Mouse (Mus musculus) right cerebral cortex, postnatal 25 days (tissue): ENCODE data around the gene Unc93b1.
"Not testable (repeated sequence)": the region's sequence is repeated elsewhere in the genome, so short reads cannot be mapped to it uniquely, and the experiment has no call there.

ENCODE experiments used
- DNase-seq: peaks from one replicate; pipeline ENCODE4 v3.0.0; 2022

Unc93b1 gene

GRCm38 (mm10) chr19:3948546-3948945 is 13.6 kb downstream of the Unc93b1 start:
- no peak for DNase-seq

GRCm38 (mm10) chr19:3950331-3950730 is 15.3 kb downstream of the Unc93b1 start:
- no peak for DNase-seq

GRCm38 (mm10) chr19:3951461-3951860 is 16.5 kb downstream of the Unc93b1 start:
- DNase-seq = no peak

GRCm38 (mm10) chr19:3952099-3952498 is 17.1 kb downstream of the Unc93b1 start:
- no peak for DNase-seq

GRCm38 (mm10) chr19:3955033-3955432 is 20.0 kb downstream of the Unc93b1 start:
- DNase-seq = no peak

GRCm38 (mm10) chr19:3955804-3956203 is 20.8 kb downstream of the Unc93b1 start:
- DNase-seq = no peak

GRCm38 (mm10) chr19:3957296-3958036 is 22.5 kb downstream of the Unc93b1 start:
- not testable (repeated sequence) for DNase-seq

GRCm38 (mm10) chr19:3958470-3958869 is 23.5 kb downstream of the Unc93b1 start, which contains the start of gene Aldh3b3:
Aldh3b3 (plus strand) TSS chr19:3958645.
- DNase-seq = no peak

GRCm38 (mm10) chr19:3959030-3959429 is 24.0 kb downstream of the Unc93b1 start:
- DNase-seq = no peak

- no peak for DNase-seq
These were observed 25.2 kb downstream of the Unc93b1 start for GRCm38 (mm10) chr19:3960211-3960610.

- DNase-seq = not testable (repeated sequence)
These were observed 26.8 kb downstream of the Unc93b1 start for GRCm38 (mm10) chr19:3961805-3962204.

GRCm38 (mm10) chr19:3962469-3962868 is 27.5 kb downstream of the Unc93b1 start:
- DNase-seq = no peak

- no peak for DNase-seq
These were observed 29.0 kb downstream of the Unc93b1 start for GRCm38 (mm10) chr19:3964030-3964429.

GRCm38 (mm10) chr19:3966330-3967075 is 31.5 kb downstream of the Unc93b1 start:
- DNase-seq = no peak

- DNase-seq = no peak
These were observed 32.3 kb downstream of the Unc93b1 start for GRCm38 (mm10) chr19:3967258-3967657.

- DNase-seq = no peak
These were observed 37.2 kb downstream of the Unc93b1 start, which contains the start of gene Aldh3b2 for GRCm38 (mm10) chr19:3972229-3972628. Aldh3b2 (plus strand) TSS chr19:3972328.

- not testable (repeated sequence) for DNase-seq
These were observed 39.6 kb downstream of the Unc93b1 start for GRCm38 (mm10) chr19:3974608-3975007.

- DNase-seq = no peak
These were observed 40.9 kb downstream of the Unc93b1 start for GRCm38 (mm10) chr19:3975866-3976265.

GRCm38 (mm10) chr19:3980309-3980708 is 45.3 kb downstream of the Unc93b1 start:
- DNase-seq = peak; percentile 57

GRCm38 (mm10) chr19:3980917-3981316 is 45.9 kb downstream of the Unc93b1 start:
- no peak for DNase-seq

- DNase-seq = no peak
These were observed 48.7 kb downstream of the Unc93b1 start for GRCm38 (mm10) chr19:3983527-3984200.

- no peak for DNase-seq
These were observed 50.3 kb downstream of the Unc93b1 start for GRCm38 (mm10) chr19:3985261-3985681.

- DNase-seq = peak; percentile 36
These were observed 51.3 kb downstream of the Unc93b1 start, which contains the start of gene Acy3 for GRCm38 (mm10) chr19:3986334-3986733. Acy3 (plus strand) TSS chr19:3986570.
